Mouse (Mus musculus): ENCODE data around the gene Psmd13.
"Not testable (repeated sequence)": the region's sequence is repeated elsewhere in the genome, so short reads cannot be mapped to it uniquely, and the experiment has no call there.

Psmd13 gene

DNA sequence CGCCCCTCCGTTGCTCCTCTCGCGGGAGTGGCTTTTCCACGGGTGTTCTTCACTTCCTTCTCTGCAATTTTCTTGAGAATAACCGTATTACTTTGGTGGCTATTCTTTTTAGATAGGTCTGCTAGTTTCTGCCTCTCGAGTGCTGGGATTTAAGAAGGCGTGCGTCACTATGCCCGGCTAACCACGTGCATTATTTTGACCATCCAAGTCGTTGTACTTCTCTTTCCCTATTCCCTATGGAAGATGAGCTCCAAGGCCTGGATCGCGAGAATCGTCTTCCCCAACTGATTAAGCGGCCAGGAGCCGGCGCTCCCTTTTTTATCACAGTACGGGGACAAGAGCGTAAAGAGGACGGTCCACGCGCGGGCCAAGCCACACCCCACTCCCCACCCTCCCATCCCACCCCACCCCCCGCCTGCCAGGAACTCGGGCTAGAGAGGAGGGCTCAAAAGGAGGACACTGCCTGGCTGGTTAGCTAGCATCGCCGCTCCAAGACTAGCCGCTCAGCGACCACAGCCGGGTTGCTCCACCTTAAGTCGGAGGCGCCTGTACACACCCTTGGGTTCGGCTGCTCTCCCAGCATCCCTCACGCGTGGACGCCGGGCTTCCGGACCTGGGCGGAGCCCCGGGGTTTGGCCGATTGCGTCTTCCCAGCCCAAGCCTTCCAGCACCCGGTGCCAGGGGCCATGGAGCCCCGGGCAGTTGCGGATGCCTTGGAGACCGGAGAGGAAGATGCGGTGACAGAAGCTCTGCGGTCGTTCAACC lies 24.8 kb upstream of the Psmd13 start, which contains the start of gene Ric8a:
Ric8a (plus strand) TSS at position 173 of the 765 bp plus-strand sequence.
- DNase-seq = peak; percentile 95

- no peak for DNase-seq
These were observed 23.9 kb upstream of the Psmd13 start, which contains the start of gene Bet1l for GRCm38 (mm10) chr7:140857550-140858505. Bet1l (minus strand) TSS chr7:140857577.

DNA sequence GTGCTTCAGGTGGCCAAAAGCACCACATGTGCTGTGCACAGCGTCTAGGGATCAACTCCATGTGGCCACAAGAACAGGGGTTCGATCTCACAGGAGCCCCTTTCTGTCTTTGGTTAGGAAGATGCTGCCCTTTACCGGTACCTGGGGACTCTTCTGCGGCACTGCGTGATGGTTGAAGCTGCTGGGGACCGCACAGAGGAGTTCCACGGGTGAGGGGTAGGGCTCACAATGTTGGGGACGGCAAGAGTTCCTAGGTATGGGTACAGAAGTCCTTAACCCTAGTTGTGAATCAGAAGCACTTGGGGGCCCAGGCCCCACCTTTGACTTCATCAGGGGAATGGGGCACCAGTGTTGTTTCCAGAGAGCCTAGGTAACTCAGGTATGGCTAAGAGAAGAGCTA lies 23.0 kb upstream of the Psmd13 start:
- no peak for DNase-seq

DNA sequence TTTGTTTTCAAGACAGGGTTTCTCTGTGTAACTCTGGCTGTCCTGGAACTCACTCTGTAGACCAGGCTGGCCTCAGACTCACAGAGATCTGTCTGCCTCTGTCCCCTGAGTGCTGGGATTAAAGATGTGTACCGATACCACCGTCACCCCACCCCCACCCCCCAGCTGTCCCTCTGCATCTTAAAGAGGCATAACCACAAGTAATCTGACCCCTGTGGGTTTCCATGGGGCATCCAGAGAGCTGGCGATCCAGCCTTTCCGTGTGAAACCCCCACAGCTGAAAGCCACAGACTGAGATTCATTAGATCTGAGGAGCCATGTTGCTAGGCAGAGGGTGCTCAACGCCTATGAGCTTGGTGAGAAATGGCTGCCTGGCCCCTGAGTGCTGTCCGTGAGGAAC lies 21.8 kb upstream of the Psmd13 start:
- no peak for DNase-seq

- DNase-seq = no peak
These were observed 21.0 kb upstream of the Psmd13 start for GRCm38 (mm10) chr7:140860728-140861127.

- no peak for DNase-seq
These were observed 17.0 kb upstream of the Psmd13 start for GRCm38 (mm10) chr7:140864761-140865160.

DNA sequence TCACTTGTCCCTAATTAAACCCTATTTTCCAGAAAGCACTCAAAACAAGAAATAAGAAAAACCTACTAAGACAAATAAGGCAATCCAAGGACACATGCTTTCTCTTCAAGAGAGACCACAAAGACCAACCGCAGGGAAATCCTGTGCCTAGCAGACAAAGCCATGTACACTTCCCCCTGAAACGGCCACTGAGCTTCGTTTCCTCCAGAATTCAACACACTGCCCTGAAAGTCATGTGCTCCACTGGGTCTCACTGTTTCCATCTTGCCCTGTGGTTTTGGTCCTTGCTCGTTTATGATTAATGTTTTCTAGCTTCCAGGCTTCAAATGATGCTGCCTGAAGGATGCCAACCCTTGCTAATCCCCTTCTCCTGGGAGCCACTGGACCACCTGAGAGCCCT lies 7.5 kb upstream of the Psmd13 start:
- peak; percentile 46 for DNase-seq

GRCm38 (mm10) chr7:140877364-140877763 lies 4.4 kb upstream of the Psmd13 start:
- DNase-seq = peak; percentile 55

DNA sequence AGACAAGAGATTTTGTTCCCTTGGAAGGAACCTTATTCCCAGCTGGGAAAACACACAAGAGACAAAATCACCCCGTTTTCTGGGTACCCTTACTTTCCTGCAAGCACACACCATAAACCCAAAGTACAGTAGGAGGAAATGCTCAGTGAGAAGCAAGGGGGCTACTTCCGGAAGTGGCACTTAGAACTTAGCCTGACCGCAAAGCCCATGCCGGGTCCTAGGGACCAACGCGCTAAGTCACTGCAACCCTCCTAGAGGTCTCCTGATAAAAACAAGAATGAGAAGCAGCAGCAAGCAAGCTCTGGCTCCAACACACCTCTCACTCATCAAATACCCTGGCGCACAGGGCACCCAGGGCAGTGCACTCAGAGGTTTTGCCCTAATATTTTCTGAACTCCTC lies 2.4 kb upstream of the Psmd13 start:
- no peak for DNase-seq

DNA sequence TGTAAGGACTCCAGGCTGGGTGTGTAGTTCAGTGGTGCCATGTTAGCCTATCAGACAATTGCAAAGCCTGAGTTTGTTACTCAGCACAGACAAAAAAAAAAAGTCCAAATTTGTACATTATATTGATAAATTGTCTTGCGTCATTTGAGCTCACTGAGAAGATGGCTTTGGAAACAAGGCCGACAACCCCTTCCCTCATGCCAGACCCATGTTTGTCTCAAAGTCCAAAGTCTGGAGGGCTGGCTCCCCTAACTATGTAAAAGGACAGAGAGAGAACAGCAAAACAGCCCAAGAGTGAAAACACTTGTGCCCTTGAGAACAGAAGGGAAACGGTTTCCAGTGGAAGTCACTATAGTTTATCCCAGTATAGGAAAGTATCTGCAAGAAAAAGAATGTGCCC lies 1.3 kb upstream of the Psmd13 start:
- no peak for DNase-seq

DNA sequence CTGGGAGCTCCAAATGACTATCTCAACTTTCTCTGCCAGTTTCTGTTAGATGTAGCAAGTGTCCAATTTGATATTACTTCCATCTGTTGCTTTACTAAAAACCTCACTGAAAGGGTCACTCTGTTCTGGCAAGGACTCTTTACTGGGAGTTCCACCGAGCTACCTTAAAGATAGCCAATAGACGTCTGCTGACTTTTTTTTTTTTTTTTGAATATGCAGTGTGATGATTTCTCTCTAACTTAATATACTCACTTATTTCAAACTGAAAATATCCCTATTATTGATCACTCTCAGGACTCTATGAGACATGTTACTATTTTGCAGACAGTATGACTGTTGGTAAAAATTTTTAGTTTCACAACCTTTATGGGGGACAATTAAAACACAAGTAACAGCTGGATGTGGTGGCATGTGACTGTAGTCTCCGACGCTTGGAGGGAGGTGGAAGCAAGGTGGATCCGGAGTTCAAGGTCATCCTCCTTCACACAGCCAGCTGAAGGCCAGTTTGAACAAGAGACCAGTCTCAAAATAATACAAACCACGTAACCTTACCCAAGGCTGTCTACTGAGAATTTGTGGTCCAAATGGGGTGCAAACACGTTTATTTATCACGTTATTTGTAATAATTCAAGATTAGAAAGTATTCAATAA lies 778 bp upstream of the Psmd13 start:
- DNase-seq = no peak

DNA sequence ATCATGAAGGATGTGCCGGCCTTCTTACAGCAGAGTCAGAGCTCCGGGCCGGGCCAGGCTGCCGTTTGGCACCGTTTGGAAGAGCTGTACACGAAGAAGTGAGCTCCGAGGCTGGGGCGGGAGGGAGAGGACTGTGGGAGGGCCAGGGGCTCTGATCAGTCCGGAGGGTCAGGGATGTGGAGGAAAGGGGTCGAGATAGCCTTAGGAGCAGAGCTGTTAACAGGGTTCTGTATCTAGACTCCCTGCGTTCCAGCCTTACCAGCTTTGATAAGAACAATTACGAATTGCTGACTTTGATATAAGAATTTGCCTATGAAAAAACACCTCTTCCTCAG lies 668 bp downstream of the Psmd13 start:
- DNase-seq = no peak

DNA sequence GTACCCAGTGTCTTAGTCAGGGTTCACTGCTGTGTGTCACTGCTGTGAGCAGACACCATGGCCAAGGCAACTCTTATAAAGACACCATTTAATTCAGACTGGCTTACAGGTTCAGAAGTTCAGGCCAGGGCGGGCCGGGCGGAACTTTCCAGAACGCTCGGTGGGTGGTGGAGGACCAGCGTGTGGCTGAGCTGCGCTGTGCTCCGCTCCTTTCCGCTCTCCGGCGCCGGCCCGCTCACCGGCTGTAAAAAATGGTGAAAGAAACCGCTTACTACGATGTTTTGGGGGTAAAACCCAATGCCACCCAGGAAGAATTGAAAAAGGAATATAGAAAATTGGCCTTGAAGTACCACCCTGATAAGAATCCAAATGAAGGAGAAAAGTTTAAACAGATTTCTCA lies 8.9 kb downstream of the Psmd13 start:
- DNase-seq = not testable (repeated sequence)

DNA sequence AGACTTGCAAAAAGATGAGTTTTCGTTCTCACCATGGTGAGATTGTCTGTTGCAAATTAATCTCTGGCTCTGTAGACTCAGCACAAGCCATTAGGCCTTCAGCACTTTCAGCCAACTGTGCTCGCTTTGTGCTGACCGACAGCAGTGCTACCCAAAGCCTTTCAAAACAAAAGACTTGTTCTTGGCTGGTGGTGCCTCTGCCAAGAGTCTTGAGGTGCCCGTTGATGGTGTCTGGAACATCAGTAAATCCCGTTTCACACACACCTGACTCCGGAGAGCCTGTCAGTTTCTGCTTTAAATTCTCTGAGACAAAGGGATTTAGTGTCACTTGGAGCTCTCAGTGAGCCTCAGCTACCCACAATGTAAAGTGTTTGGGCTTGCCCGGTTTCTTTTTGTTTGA lies 12.3 kb downstream of the Psmd13 start:
- no peak for DNase-seq

DNA sequence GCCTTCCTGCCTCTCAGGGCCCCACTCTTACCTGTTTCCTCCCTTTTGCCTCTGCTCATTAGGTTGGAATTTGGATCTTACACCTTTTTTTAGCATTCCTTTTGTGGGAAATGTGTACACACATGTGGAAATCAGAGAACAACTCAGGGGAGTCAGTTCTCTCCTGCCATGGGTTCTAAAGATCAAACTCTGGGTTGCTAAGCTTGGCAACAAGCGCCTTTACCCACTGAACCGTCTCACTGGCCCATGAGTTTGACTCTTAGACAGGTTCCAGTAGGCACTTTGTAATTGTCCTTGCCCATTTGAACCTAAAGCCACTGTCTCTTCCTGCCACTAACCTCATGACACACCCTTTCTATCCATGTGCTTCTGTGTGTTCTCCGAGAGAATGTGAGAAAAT lies 12.8 kb downstream of the Psmd13 start:
- no peak for DNase-seq

- DNase-seq = no peak
These were observed 16.1 kb downstream of the Psmd13 start for GRCm38 (mm10) chr7:140897863-140898262.

GRCm38 (mm10) chr7:140899121-140899520 lies 17.4 kb downstream of the Psmd13 start:
- DNase-seq = no peak

DNA sequence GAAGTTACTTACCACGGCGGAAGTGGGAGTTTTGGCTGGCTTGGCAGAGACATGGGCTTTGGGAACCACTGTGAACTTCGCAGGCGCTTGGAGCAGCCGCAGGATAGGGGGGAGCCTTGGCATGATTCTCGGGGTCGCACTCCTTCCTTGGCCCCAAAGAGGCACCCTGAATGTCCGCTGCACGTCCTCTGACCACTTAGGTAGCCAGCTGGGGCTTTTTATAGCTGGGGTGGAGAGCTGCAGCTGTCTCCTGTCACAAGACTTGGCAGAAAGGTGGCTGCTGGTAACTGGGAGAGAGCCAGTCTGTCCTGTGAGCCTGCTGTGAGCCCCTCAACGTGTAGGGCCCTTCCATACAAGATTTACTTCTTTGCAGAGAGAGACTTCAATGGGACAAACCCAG lies 18.5 kb downstream of the Psmd13 start, which contains the start of gene Cox8b:
Cox8b (minus strand) TSS at position 227 of the 400 bp plus-strand sequence.
- no peak for DNase-seq

- DNase-seq = no peak
These were observed 20.5 kb downstream of the Psmd13 start for GRCm38 (mm10) chr7:140902036-140902875.

GRCm38 (mm10) chr7:140903212-140903611 lies 21.4 kb downstream of the Psmd13 start:
- DNase-seq = peak; percentile 88

DNA sequence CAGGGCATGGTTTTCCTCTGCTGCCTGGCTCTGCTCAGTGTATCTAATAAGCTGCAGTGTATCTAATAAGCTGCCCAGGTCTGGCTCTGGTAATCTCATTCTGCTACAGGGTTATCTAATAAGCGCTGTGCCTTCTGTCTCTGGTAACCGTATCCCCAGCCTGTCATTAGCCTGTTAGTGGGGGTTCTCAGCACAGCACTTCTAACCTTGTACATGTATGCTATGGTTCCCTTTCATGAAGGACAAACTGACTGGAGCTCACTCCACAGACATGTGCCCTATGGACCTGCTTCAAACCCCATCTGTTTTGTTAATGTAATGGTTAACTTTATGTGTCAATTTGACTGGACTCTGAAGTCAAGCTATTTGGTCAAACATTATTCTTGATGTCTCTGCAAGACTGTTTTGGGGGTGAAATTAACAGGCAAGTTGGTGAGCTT lies 23.9 kb downstream of the Psmd13 start:
- DNase-seq = no peak

- DNase-seq = no peak
These were observed 25.4 kb downstream of the Psmd13 start for GRCm38 (mm10) chr7:140907131-140907530.
